Mouse (Mus musculus): Measurements from ENCODE around the gene Ercc6.

Ercc6 gene

DNA sequence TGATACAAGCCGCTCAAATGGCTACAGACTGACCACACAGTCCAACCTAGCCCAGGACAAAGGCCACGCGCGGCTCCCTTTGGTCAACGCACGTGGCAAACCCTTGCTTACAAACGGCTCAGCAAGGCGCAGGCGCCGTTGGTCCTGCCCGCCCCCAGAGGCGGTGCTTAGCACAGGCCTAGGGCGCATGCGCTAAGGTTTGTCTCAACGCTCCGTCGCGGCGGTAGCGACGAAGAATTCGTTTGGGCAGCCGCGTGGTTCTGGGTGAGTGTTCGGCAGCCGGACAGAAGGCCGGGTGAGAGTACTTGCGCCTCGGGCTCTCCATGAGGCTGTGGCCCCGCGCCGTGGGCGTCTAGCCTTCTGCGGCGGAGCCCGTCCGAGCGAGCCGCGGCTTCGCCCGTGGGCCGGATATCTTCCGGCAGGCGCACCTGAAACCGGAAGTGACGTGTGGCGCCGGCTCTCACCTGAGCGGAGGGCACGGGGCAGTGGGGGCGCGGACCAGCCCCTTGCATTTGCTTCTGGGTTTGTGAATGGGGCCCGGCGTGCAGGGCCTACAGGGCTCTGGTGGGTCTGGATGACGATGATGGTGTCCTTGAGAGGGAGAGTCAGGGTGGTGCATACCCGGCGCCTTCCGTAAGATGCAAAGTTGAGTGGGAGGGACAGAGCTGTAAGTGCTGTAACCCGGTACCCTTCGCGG, at the start of gene Ercc6:
TSS of gene Ercc6 (plus strand) at position 186 of the 697 bp plus-strand sequence.
- DNase-seq (ENCODE audit: low spot score in 2 of 2) = peak; percentile 87 to 90

DNA sequence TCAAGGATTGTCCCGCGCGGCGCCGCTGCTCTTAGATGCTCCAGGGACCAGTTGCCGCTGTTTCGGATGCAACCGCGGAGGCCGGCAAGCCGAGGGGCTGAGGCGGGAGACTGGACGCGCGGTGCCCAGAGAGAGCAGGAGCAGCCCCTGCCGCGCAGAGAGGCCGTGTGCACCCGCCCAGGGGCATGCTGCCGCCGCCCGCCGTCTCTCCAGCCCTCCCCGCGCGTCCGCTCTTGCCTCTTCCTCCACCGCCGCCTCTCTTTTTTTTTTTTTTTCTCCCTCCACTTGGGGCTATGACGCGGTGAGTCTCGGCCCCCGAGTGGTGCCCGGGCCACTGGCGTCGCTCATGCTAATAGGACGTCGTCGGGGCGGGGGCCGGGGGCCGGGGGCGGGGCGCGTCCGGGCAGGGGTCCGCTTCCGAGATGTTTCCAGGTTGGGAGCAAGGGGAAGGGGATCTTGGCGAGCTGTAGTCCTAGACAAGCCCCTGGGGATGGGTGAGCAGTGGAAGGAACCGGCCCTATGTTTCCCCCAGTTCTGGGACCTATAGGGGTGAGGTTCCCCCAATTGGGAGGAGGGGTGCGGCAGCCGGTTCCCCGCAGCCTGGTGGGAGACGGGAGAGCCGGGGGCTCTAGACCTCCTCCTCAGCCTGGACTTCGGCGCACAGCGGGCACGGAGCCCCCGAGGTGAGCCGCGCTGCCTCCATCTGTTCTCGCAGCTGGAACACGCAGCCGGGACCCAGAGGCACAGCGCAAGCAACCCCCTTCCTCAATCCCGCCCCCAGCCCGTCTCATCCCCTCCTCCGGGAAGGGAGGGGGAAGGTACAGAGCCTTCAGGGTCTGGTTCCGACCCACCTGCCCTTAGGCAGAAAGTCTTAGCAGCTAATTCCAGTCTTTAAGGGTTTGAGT, 48.5 kb upstream of the Ercc6 start, which contains the start of gene Slc18a3:
TSS of gene Slc18a3 (minus strand) at position 250 of the 905 bp plus-strand sequence.
- no peak for DNase-seq (ENCODE audit: low spot score in 2 of 2)

DNA sequence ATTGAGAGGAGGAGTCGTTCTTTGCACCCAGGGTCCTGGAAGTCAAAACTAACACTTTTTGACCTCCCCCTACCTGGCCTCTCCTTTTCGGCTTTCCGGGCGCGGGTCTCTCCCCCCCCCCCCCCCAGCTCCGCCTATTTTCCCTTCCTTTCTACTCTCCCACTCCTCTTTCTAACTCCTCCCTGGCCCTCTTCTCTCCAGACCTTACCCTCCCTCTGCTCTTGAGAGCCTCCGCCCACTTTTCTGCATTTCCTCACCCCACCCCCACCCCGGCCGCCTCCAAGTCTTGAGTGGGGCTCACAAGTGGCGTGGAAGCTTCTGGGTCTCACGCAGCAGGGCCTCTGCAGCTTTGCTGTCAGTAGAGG, 47.8 kb upstream of the Ercc6 start:
- no peak for DNase-seq (ENCODE audit: low spot score in 2 of 2)

DNA sequence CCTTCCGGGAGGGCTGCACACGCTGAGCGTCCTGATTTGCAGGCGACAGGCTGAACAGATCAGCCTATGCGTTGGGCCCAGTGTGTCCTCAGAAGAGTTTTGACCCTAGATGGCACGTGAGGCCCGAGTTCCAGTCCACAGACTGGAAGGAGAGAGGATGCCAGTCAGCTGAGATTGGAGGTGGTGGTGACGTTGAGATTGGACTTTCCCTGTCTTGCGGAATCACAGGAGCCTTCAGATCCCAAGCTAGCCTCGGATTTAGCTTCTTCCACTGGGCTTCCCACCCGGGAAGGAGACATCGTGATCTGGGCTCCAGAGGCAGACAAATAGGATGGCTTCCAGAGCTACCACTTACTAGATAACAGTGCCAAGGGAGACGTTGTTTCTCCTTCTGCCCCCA, 47.4 kb upstream of the Ercc6 start, which contains the start of gene Chat:
TSS of gene Chat (minus strand) at position 101 of the 400 bp plus-strand sequence.
- no peak for DNase-seq (ENCODE audit: low spot score in 2 of 2)

DNA sequence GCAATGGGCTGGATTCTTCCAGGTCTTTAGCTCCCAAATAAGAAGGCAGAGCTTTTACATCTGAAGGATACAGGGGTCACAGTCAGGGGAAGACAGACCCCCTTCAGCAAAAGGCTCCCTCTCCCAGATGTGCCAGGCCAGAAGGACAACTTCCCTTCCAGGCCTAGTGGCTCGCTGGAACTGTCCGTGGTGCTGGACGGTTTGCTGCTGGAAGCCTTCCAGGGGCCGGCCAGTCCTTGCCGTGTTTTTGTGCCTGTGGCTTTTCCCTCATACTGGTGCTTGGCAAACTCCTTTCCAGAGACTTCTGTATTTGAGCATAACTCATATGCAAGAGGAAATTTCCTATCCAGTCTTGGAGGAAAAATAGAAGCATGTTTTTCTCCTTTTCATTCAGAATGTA, 45.7 kb upstream of the Ercc6 start:
- DNase-seq (ENCODE audit: low spot score in 2 of 2) = no peak

DNA sequence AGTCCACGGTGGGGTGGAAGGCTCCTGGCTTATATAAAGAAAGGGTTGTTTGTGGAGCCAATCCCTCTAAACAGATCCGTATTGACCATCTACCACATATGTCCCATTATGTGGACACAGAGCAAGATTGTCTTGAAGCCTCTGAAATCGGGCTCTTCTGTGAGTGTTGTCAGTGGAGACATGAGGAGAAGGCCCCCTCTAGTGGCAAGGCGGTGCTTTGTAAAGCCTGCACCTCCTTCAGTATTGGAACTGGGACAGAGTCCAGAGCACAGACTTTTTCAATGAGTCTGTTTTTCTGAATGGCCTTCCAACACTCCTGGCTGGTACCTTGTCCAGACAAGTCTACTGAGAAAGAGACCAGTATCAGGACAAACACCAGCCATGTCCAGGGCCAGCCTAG, 40.3 kb upstream of the Ercc6 start:
- peak; percentile 27 to 58 for DNase-seq (ENCODE audit: low spot score in 2 of 2)

DNA sequence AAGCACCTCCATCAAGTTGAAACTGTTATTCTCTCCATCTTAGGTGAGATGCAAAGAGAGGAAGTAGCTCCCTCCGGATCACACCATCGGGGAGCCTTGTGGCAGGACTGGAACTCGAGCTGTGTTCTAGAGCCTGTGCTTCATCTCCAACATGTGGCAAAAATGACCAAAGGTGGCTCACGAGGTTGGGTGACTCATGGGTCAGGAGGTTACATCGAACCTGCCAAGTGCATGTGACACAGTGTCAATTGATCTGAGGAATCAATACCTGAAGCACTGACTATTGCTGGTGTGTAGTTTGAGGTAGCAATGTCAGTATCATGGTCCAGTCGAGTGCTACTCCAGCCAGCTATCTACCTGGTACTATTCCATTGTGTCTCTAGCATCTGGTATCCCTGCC, 36.8 kb upstream of the Ercc6 start:
- DNase-seq (ENCODE audit: low spot score in 2 of 2) = no peak

DNA sequence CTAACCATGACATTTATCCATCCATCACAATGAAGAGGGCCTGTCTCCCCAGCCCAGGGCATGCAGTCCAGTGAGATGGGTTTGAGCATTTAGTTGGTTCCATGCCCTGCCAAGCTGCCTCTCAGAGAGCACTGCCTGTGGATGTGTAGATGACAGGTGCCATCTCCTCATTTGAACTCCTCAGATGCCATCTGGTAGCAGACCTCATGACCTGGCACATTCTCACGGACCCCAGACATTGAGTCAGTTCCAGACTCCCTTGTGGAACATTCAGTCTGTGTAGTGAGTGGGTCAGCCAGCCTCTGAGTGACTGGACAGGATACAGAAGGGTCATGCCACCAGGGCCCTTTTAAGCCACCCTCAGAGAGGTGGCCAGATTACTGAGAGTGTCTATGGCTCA, 35.7 kb upstream of the Ercc6 start:
- DNase-seq (ENCODE audit: low spot score in 2 of 2) = no peak

DNA sequence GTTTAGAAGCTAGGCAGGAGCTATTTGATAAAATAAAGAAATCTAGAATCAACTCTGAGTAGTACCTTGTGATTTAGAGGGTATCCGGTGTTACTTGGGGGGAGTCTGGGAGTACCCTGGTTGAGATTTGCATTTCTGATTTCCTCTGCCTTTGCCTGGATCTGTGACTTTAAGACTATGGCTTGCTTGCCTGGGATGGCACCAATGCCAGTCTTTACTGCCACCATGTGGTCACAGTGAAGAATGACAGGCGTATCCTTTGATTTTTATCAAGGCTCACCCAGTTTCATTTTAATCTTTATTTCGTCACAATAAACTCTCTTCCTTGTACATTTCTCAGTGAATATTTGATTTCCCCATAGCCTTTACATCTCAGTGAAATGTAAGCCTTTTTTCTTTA, 31.3 kb upstream of the Ercc6 start:
- no peak for DNase-seq (ENCODE audit: low spot score in 2 of 2)

DNA sequence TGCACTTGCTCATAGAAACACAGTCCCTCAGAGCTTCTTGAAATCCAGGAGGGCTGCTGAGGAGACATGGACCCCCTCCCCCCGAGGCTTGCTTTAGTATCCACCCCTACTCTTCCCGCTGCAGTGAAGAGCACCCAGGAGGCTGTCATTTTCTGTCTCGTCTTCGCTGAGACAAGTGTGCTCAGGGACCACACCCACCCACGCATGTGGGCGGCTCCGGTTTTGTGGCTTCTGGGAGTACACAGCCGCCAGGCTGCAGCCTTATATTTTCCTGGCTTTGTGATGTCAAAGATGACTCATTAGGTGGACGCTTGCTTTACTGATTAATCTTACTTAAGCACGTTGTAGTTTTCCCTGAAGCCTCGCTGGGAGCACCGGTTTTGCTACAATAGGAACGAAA, 20.8 kb upstream of the Ercc6 start:
- no peak for DNase-seq (ENCODE audit: low spot score in 2 of 2)

DNA sequence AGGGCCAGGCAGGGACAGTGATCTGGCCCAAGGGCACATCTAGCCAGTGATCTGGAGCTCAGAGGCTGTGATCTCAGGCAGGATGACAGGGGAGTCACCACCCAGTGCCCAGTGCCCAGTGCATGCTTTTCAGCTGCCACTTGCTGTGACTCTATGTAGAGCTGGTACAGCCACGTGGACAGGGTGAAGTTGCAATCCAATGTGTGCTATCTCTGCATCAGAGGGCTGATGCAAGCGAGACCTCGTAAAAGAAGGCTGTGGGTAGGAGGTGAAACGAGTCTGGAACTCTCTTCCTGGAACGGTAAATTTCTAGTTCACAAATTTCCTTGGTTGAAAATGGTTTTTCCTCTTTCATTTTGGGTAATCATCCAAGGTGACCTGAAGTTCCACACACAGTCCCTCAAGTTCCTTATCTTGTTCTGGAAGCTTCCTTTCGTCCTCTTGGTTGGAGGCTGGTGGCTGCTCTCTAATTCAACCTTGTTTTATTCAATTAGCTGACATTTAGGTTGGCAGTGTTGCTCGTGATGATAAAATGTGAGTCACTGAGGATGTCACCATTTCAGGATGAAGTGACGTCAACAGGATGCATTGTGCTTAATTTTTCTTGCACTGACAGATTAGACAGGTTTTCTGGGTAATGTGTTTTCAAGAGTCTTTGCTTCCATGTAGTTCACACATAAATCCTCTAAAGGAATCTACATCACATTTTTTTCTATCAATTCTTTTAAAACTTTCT, 17.0 kb upstream of the Ercc6 start:
- no peak for DNase-seq (ENCODE audit: low spot score in 2 of 2)

DNA sequence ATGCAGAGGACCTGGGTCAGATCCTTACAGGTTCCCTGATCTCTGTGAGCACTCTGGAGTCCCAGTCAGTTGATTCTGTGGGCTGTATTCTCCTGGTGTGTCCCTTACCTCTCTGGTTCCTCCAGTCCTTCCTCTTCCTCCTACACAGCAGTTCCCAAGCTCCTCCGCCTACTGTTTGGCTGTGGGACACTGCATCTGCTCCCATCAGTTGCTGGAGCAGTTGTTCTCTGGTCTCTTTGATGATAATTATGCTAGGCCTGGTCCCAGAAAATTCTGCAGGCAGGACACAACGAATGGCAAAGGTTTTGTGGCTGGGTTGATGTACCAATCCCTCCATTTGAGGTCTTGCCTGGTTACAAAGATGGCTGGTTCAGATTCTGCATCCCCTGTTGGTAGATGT, 12.0 kb upstream of the Ercc6 start:
- DNase-seq (ENCODE audit: low spot score in 2 of 2) = no peak

DNA sequence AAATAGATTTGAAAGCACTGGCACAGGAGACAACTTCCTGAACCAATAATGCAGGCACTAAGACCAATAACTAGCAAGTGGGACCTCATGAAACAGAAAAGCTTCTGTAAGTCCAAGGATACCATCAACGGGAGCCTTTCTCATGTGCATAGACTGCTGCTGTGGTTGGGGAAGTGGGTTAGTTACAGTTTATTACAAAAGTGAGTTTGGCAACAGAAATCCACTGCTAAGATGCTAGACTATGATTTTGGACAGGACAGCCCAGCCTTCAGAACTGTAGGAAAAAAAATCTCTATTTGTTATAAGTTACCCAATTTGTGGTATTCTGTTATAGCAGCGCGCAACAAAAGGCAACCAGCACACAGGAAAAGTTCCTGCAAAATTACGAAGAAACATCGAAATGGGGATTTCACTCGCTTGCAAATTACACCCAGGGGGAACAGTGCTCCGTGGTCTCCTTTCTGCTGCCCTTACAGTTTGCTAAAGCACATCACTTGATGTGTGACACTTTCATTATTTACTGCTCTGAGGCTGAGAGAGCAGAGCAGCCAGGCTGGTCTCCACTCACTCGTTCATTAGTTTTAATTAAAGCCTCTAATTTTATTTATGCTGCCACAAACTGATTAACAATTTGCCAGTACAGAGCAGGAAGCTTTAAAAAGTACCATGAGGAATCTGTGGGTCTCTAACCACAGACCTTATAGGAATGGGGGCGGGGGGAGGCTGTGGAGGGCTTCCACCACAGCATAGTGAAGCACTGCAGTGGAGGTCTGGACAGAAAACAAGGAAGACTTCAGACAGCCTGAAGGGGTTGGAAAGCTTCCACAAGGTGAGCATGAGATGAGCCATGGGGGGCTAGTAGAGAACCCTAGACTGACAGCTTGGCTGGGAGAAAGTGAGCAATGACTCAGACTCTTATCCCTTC, 10.3 kb upstream of the Ercc6 start:
- no peak for DNase-seq (ENCODE audit: low spot score in 2 of 2)

DNA sequence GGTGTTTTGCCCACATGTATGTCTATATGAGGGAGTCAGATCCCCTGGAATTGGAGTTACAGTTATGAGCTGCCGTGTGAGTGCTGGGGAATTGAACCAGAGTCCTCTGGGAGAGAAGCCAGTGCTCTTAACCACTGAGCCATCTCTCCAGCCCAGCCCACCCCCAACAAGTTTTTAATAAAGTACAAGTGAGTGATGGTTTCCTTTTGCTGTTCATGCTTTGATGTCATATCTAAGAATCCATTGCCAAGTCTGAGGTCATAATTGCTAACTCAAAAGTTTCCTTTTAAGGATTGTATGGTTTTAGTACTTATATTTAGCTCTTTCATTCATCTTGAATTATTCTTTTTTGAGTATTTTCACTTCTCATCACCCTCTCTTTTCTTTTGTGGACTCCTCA, 9.4 kb upstream of the Ercc6 start:
- no peak for DNase-seq (ENCODE audit: low spot score in 2 of 2)

DNA sequence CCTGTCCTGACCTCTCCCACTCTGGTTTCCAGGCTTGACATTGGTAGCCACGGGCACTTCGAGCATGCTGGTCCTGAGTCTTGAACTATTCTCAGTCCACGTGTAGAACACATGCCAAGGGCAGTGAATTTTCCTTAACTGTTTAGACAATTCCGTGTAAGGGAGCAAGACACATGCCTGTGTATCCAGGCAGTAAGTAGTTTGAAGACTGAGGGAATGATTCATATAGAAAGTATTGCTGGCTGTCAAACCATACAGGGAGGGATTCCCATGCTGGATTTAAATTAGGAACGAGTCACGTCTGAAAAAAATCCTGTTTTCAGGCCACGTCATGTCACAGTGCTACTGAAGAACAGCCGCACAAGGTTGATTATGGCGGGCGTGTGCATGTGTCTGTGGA, 7.0 kb upstream of the Ercc6 start:
- DNase-seq (ENCODE audit: low spot score in 2 of 2) = no peak

DNA sequence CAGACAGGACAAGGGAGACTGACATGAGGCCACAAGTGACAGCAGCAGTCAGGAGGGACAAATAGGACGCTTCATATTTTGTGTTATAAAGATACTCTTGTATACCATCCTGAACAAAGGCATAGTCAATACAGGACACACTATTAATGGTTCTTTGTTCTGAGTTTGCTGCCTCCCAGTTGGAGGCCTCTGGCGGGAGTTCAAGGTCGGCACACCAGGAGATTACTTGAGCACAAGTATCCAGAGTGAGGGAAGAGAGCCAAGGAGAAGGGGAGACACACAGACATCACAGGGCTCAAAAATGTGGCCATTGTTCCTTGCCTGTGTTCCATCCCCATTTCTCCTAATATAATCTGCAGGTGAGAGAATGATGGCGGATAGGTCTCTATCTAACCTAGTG, 6.1 kb upstream of the Ercc6 start:
- DNase-seq (ENCODE audit: low spot score in 2 of 2) = no peak

DNA sequence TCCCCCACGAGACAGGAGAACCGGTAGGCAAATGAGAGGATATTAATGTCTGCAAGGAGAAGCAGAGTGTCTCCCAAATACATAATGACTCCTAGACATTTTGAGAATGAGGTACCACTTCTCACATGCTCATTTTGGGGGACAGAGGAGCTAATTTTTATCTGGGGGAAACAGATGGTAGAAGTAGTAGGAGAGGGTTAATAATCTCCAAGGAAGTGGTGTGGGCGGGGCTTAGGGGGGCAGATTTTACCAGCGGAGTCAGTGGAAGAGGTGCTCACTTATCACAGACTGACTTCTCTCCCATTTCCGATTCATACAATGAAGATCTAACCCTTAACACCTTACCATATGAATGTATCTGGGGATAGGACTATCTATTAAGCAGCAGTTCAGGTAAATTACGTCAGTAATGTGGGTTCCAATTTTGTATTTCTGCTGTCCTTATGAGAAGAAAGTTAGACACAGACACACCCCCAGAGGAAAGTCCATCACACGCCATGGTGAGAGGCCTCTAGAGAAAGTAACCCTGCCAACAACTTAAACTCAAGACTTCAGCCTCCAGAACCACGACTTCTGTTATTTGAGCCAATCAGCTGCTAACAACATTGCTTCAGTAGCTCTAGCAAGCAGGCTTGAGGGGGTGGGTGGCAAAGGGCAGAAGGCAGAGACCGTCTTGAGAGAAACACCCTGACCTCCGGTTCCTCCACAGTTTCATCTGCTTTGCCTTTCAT, 5.1 kb upstream of the Ercc6 start:
- no peak for DNase-seq (ENCODE audit: low spot score in 2 of 2)

DNA sequence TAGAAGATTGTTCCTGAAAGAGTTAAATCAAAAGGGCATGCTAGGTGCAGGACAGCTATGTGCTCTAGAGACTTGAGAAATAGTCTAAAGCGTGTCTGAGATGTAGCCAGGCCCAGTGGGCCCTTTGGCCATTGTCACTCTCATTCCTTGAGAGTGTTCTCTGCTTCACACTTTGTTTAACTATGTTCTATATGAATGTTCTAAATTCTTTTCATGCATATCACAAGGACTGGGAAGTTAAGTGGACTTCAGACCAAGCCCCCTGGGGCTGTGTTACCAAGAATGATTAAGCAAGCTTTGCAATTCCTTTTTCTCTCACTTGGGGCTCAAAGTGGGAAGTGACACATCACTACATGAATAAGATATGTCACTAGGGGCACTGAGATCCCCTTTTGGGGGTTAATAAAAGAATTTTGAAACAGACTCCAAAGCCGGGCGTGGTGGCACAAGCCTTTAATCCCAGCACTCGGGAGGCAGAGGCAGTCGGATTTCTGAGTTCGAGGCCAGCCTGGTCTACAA, 3.8 kb upstream of the Ercc6 start:
- DNase-seq (ENCODE audit: low spot score in 2 of 2) = no peak

DNA sequence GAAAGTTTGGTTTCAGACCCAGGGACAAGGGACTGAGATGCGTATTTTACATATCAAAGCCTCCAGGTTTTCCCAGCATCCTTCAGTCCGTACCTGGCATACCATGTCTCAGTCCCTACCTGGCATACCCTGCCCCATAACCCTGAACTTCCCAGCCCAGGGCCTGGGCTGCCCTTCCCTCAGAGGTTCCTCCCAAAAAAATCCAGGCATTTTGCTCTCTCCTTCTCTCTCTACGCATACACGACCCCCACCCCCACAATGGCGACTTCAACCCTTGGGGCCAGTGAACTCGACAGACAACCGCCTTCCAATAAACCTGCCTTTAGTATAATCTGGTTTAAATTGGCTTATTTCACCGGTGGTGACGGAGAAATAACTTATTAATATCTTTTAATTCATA, 409 bp upstream of the Ercc6 start:
- no peak for DNase-seq (ENCODE audit: low spot score in 2 of 2)

DNA sequence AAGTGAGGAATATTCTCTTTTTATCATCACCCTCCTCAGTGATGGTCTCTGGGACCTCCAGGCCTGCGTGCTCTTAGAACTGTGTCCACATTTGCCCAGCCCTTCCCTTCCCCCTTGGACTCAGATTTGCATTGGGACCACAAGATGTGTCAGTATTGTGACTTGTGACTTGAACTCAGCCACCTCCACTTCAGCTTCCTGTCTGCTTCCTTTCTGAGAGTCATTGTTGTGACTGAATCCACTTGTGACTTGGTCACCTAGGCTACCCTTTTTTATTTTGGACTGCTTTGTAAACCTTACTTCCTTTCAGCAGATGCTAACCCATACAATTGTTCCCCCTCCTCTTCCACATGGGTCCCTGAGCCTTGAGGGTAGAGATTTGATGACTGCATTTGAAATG, 2.8 kb downstream of the Ercc6 start:
- DNase-seq (ENCODE audit: low spot score in 2 of 2) = no peak

All from frontal cortex, postnatal 10 days (tissue).